Mouse (Mus musculus) megakaryocyte-erythroid progenitor cell, adult 5-6 weeks (primary cell): ENCODE results near the gene Ehmt1. TPM values are rescaled to one million over a fixed set of nuclear protein-coding genes. Genes with fewer than 3 reads are reported as not detected.

ENCODE experiments used
- ATAC-seq: replicated peaks from 2 replicates; pipeline ENCODE4 v1.8.0; 2016; ENCODE audit warnings: mild to moderate bottlenecking, inconsistent platforms; ENCODE audit not compliant: severe bottlenecking, poor library complexity, low FRiP score, low TSS enrichment
- total RNA-seq, 2 experiments: library from RNA; stranded (forward) in 1 of 2; stranded (reverse) in 1 of 2; fragments of 200-1000, 215-1000 nt in 1 of 2; fragments of >200 nt in 1 of 2; fragmentation: Nextera tagmentation in 1 of 2; gene quantifications; 2 replicates each; pipeline ENCODE4 v1.2.3; 2014 to 2017

Gene Ehmt1
- 78.3 and 81.6 TPM in 2 replicates for total RNA-seq (2014; fragmentation: Nextera tagmentation)
- total RNA-seq (2017) = 62.9 and 107 TPM in 2 replicates

- peak; percentile 93 for ATAC-seq
Observed at GRCm38 (mm10) chr2:24918930-24919838, at the start of gene Ehmt1. Gene Ehmt1 (minus strand): TSS chr2:24919614.

GRCm38 (mm10) chr2:24962304-24963000, 43.0 kb upstream of the Ehmt1 start, which contains the start of gene Dph7:
Gene Dph7 (plus strand): TSS chr2:24962400.
- ATAC-seq = peak; percentile 95

GRCm38 (mm10) chr2:24960910-24961309, 41.5 kb upstream of the Ehmt1 start:
- ATAC-seq = no peak

- ATAC-seq = peak; percentile 64
Observed at GRCm38 (mm10) chr2:24952537-24953055, 33.2 kb upstream of the Ehmt1 start.

GRCm38 (mm10) chr2:24950189-24950535, 30.7 kb upstream of the Ehmt1 start:
- ATAC-seq = no peak

- peak; percentile 93 for ATAC-seq
Observed at GRCm38 (mm10) chr2:24949421-24950188, 30.2 kb upstream of the Ehmt1 start, which contains the start of gene Zmynd19. Gene Zmynd19 (plus strand): TSS chr2:24949792.

- peak; percentile 55 for ATAC-seq
Observed at GRCm38 (mm10) chr2:24944304-24944703, 24.9 kb upstream of the Ehmt1 start.

- ATAC-seq = peak; percentile 44
Observed at GRCm38 (mm10) chr2:24942092-24942491, 22.7 kb upstream of the Ehmt1 start.

GRCm38 (mm10) chr2:24935057-24935796, 15.8 kb upstream of the Ehmt1 start, which contains the start of gene Arrdc1:
Gene Arrdc1 (minus strand): TSS chr2:24935252.
- peak; percentile 89 for ATAC-seq

GRCm38 (mm10) chr2:24934441-24934963, 15.1 kb upstream of the Ehmt1 start:
- peak; percentile 58 for ATAC-seq

GRCm38 (mm10) chr2:24929593-24929992, 10.2 kb upstream of the Ehmt1 start:
- no peak for ATAC-seq

- ATAC-seq = no peak
Observed at GRCm38 (mm10) chr2:24929119-24929518, 9.7 kb upstream of the Ehmt1 start.

- no peak; the same call in 1 of the 2 replicates for ATAC-seq
Observed at GRCm38 (mm10) chr2:24927810-24928479, 8.5 kb upstream of the Ehmt1 start.

GRCm38 (mm10) chr2:24926965-24927358, 7.5 kb upstream of the Ehmt1 start:
- ATAC-seq = no peak

- no peak for ATAC-seq
Observed at GRCm38 (mm10) chr2:24926345-24926964, 7.0 kb upstream of the Ehmt1 start.

GRCm38 (mm10) chr2:24925284-24925683, 5.9 kb upstream of the Ehmt1 start:
- no peak for ATAC-seq

- ATAC-seq = no peak
Observed at GRCm38 (mm10) chr2:24923561-24923960, 4.1 kb upstream of the Ehmt1 start.

- ATAC-seq = peak; percentile 54
Observed at GRCm38 (mm10) chr2:24919839-24920175, 393 bp upstream of the Ehmt1 start.
